ENCODE assay signal across 9 mouse cellular contexts in the genomic region with DNA sequence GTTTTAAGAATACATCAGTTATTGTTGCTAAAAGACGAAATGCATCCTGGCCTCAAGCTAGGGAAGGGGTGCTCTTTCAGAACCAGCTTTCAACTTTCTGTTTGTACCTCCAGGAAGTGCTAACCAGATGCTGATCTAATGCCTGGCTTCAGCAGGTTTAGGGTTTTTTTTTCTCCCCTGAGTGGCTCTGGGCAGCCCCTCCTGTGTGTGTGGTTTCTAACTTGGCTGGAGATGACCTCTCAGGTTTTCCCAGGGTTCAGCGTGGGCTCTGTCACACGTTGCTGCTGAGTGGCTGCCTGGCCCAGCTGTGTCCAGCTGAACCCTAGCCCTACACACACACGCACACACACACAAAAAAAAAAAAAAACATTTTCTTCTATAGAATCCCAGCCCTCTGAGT. TPM values are rescaled to one million over a fixed set of nuclear protein-coding genes. Genes with fewer than 3 reads are reported as not detected.
DNase-seq lines count a peak whose midpoint lies in the region; ATAC-seq and TF ChIP-seq lines count a peak whose summit lies in the region.
"Had no signal": no experiment of that assay in that cellular context is flagged by ENCODE, and none has a peak within 500 bp of the region (broad histone marks: within the 10 kb centered on the region; RNA-seq: fewer than 3 reads in every experiment).

No protein-coding gene starts in this region.

- H3K4me3 ChIP-seq in gastrocnemius, adult 2 months = peak overlapping the region; percentile 49
- H3K4me3 ChIP-seq in liver, adult 2 months (ENCODE audit: insufficient read depth, low read depth, low read length) = no peak overlapping the region
- H3K4me3 ChIP-seq: neural tube, embryonic 12.5 days had no signal

- peaks cover 6% of the 10 kb centered on the region; the same call in 1 of the 2 replicates for H3K4me1 ChIP-seq in liver, adult 2 months (ENCODE audit: control insufficient read depth, insufficient read depth, low read length)

- no peak for TF ChIP-seq POLR2A in liver, adult 2 months (IDR thresholded peaks at IDR 0.05; ENCODE audit: extremely low read depth, insufficient read depth, low read length)

- H3K27me3 ChIP-seq in liver, adult 2 months (ENCODE audit: control insufficient read depth, insufficient read depth, low read length) = no peaks in the 10 kb centered on the region
- H3K27me3 ChIP-seq: neural tube, embryonic 12.5 days had no signal

- no peak for TF ChIP-seq CTCF in gastrocnemius, adult 2 months (IDR thresholded peaks at IDR 0.05)
- no peak for TF ChIP-seq CTCF in liver, adult 2 months (IDR thresholded peaks at IDR 0.05; ENCODE audit: low read depth, low read length)

- no peak for DNase-seq in gastrocnemius, adult 2 months
- DNase-seq in gastrocnemius, postnatal 25 days = no peak
- DNase-seq in liver, adult 2 months (ENCODE audit: extremely low read depth, low read depth, low spot score) = no peak
- DNase-seq in liver = no peak
- DNase-seq in naive thymus-derived CD4-positive, alpha-beta T cell, adult 2 months (ENCODE audit: low read depth) = peak; percentile 54
- DNase-seq in cerebellum, adult 9-11 months = no peak
- DNase-seq in right cerebral cortex, adult 2 months (ENCODE audit: low spot score in 2 of 2) = no peak

- no peaks in the 10 kb centered on the region for H3K36me3 ChIP-seq in liver, adult 2 months (ENCODE audit: control insufficient read depth, insufficient read depth, low read length)
- H3K36me3 ChIP-seq: neural tube, embryonic 12.5 days had no signal

- intact Hi-C loops in gastrocnemius, adult 2 months (cut with DNase I) = loop anchor here (5.0 kb wide), 1 partner anchor 33 kb away; no protein-coding TSS in a partner anchor

- peak; percentile 47 to 53 for ATAC-seq in hematopoietic stem cell, adult 5-6 weeks (replicated peaks in 1 of 2; ENCODE audit: insufficient read depth in 1 of 2, low FRiP score in 2 of 2, low TSS enrichment in 1 of 2, low read depth in 1 of 2, poor library complexity in 2 of 2, severe bottlenecking in 2 of 2)

- peak overlapping the region; percentile 68 for H3K27ac ChIP-seq in gastrocnemius, adult 2 months
- peak overlapping the region; percentile 44; the same call in 1 of the 2 replicates for H3K27ac ChIP-seq in liver, adult 2 months (replicated peaks; ENCODE audit: insufficient read depth, low read depth, low read length)
- H3K27ac ChIP-seq: neural tube, embryonic 12.5 days had no signal

- H3K79me2 ChIP-seq in liver, adult 2 months (ENCODE audit: control insufficient read depth, insufficient read depth, low read length) = no peaks in the 10 kb centered on the region; the same call in 1 of the 2 replicates

- H3K9ac ChIP-seq in liver, adult 2 months (ENCODE audit: low read depth, low read length) = no peak overlapping the region
- H3K9ac ChIP-seq: neural tube, embryonic 12.5 days had no signal

- 62% methylated on average over 4 of the region's 4 CpGs for WGBS in liver, adult 2 months

RNA-seq across cellular contexts. Expression of gene Crim1, which starts 45.4 kb away (rescaled TPM):
- 10 to 100 TPM; 37.5 to 46.3 TPM for total RNA-seq in gastrocnemius, adult 2 months (2021)
- 10 to 100 TPM; 22.1 to 22.9 TPM for total RNA-seq in gastrocnemius, postnatal 25 days (2021)
- 9.0 and 11.7 TPM in 2 replicates for total RNA-seq in liver, adult 2 months (2014; rRNA removed)
- 5.6 and 6.5 TPM in 2 replicates for polyA plus RNA-seq in liver, adult 2 months (2012; rRNA removed)
- 11.5 and 16.9 TPM in 2 replicates for total RNA-seq in hematopoietic stem cell, adult 5-6 weeks (2017)
